Mouse (Mus musculus) B cell, adult 62 days (primary cell): ENCODE data around the gene Nop2. TPM values are rescaled to one million over a fixed set of nuclear protein-coding genes. Genes with fewer than 3 reads are reported as not detected.

Experiments used
- total RNA-seq: library from RNA; stranded (reverse); gene quantifications from 4 replicates; pipeline ENCODE4 v1.2.4, GENCODE M21; 2023

The Nop2 gene
- 34.6 to 42.1 TPM (median 38.3 TPM) in 4 replicates for total RNA-seq

GRCm38 (mm10) chr6:125131302-125132156 is at the start of gene Nop2:
Nop2 (plus strand) TSS chr6:125131909.

GRCm38 (mm10) chr6:125095391-125096278 is 36.1 kb upstream of the Nop2 start, which contains the start of gene Chd4:
Chd4 (plus strand) TSS chr6:125095981.

GRCm38 (mm10) chr6:125145001-125145400 is 13.3 kb downstream of the Nop2 start, which contains the start of gene Iffo1:
Iffo1 (plus strand) TSS chr6:125145241.

GRCm38 (mm10) chr6:125166051-125166751 is 34.5 kb downstream of the Nop2 start, which contains the start of gene Gapdh:
Gapdh (minus strand) TSS chr6:125166467.

GRCm38 (mm10) chr6:125191332-125192015 is 59.8 kb downstream of the Nop2 start, which contains the start of the genes Ncapd2 and Mrpl51:
Ncapd2 (minus strand) TSS chr6:125191701.
Mrpl51 (plus strand) TSS chr6:125191801.

Other genes starting within 250 kb of the Nop2 start
- 0.63 to 1.4 TPM (median 1.1 TPM) in 4 replicates for gene Cd4, start 243.7 kb upstream of the Nop2 start, total RNA-seq
- 0.29 to 0.66 TPM (median 0.52 TPM) in 4 replicates for gene Lag3, start 220.2 kb upstream of the Nop2 start, total RNA-seq
- gene Ptms, start 211.8 kb upstream of the Nop2 start, total RNA-seq = 43.8 to 58.5 TPM (median 52.8 TPM) in 4 replicates
- gene Mlf2, start 200.5 kb upstream of the Nop2 start, total RNA-seq = 93.4 to 104 TPM (median 97.7 TPM) in 4 replicates
- gene Cops7a, start 166.4 kb upstream of the Nop2 start, total RNA-seq = 42.7 to 58.0 TPM (median 49.0 TPM) in 4 replicates
- gene Pianp, start 135.2 kb upstream of the Nop2 start, total RNA-seq = 1.0 to 4.5 TPM in 2 of 4 replicates, not detected in the others
- 94.5 to 101 TPM (median 96.3 TPM) in 4 replicates for gene Zfp384, start 122.8 kb upstream of the Nop2 start, total RNA-seq
- gene Ing4, start 92.1 kb upstream of the Nop2 start, total RNA-seq = 77.2 to 90.6 TPM (median 81.6 TPM) in 4 replicates
- gene Acrbp, start 82.2 kb upstream of the Nop2 start, total RNA-seq = 11.0 to 13.7 TPM (median 11.4 TPM) in 4 replicates
- 13.3 to 16.6 TPM (median 16.0 TPM) in 4 replicates for gene Lpar5, start 64.0 kb upstream of the Nop2 start, total RNA-seq
- 351 to 392 TPM (median 375 TPM) in 4 replicates for gene Chd4, start 35.9 kb upstream of the Nop2 start, total RNA-seq
- 42.9 to 47.2 TPM (median 44.7 TPM) in 4 replicates for gene Iffo1, start 13.3 kb downstream of the Nop2 start, total RNA-seq
- gene Gapdh, start 34.6 kb downstream of the Nop2 start, total RNA-seq = 392 to 444 TPM (median 437 TPM) in 4 replicates
- gene Ncapd2, start 59.8 kb downstream of the Nop2 start, total RNA-seq = 38.6 to 46.4 TPM (median 44.2 TPM) in 4 replicates
- 31.0 to 37.3 TPM (median 34.3 TPM) in 4 replicates for gene Mrpl51, start 59.9 kb downstream of the Nop2 start, total RNA-seq
- 52.5 to 69.2 TPM (median 57.3 TPM) in 4 replicates for gene Vamp1, start 83.6 kb downstream of the Nop2 start, total RNA-seq
- gene Tapbpl, start 100.0 kb downstream of the Nop2 start, total RNA-seq = 24.7 to 26.0 TPM (median 25.6 TPM) in 4 replicates
- 0.63 to 3.4 TPM (median 2.1 TPM) in 4 replicates for gene Cd27, start 105.1 kb downstream of the Nop2 start, total RNA-seq
- gene Tuba3a, start 154.1 kb downstream of the Nop2 start, total RNA-seq = not detected in 4 replicates
- 0.54 to 1.5 TPM (median 1.0 TPM) in 3 of 4 replicates, not detected in the other for gene Ltbr, start 182.0 kb downstream of the Nop2 start, total RNA-seq
- not detected in 4 replicates for gene Scnn1a, start 188.8 kb downstream of the Nop2 start, total RNA-seq
- 1.1 to 2.5 TPM (median 1.4 TPM) in 4 replicates for gene Tnfrsf1a, start 217.5 kb downstream of the Nop2 start, total RNA-seq
- gene Plekhg6, start 248.9 kb downstream of the Nop2 start, total RNA-seq = not detected in 4 replicates